Mouse (Mus musculus): ENCODE results near the gene Qsox2. TPM values are rescaled to one million over a fixed set of nuclear protein-coding genes. Genes with fewer than 3 reads are reported as not detected.
A peak's percentile ranks its signal among the peaks of the same experiment; 100 is the strongest.

Qsox2 gene
- polyA plus RNA-seq, 1 experiment from 2014 or later, result 4.3 TPM

GRCm38 (mm10) chr2:26184352-26184751 is 53.0 kb downstream of the Qsox2 start:
- no peak overlapping the region for H3K4me2 ChIP-seq (ENCODE audit: low read depth, low read length)
- H3K27ac ChIP-seq (ENCODE audit: low read length), result no peak overlapping the region
- no peak for ATAC-seq (ENCODE audit: low read depth)
- H3K27me3 ChIP-seq (ENCODE audit: control insufficient read depth, insufficient read depth, low read depth, low read length), result peaks cover 6% of the 10 kb centered on the region
- no peak overlapping the region for H3K9ac ChIP-seq (ENCODE audit: low read depth, low read length)
- H3K4me3 ChIP-seq (ENCODE audit: low read depth, low read length), result no peak overlapping the region
- peaks cover 3% of the 10 kb centered on the region for H3K4me1 ChIP-seq (ENCODE audit: control insufficient read depth, low read depth, low read length)
- 29% methylated on average over 3 of the region's 3 CpGs for WGBS (ENCODE audit: insufficient replicate concordance)
- H3K36me3 ChIP-seq (ENCODE audit: control insufficient read depth, insufficient read depth), result no peaks in the 10 kb centered on the region
- no peaks in the 10 kb centered on the region for H3K9me3 ChIP-seq (replicated peaks; ENCODE audit: control insufficient read depth, low read length)

GRCm38 (mm10) chr2:26182646-26183045 is 54.7 kb downstream of the Qsox2 start:
- no peak overlapping the region for H3K27ac ChIP-seq (ENCODE audit: low read length)
- H3K27me3 ChIP-seq (ENCODE audit: control insufficient read depth, insufficient read depth, low read depth, low read length), result peaks cover 6% of the 10 kb centered on the region
- 13% methylated on average over 6 of the region's 6 CpGs for WGBS (ENCODE audit: insufficient replicate concordance)

GRCm38 (mm10) chr2:26177189-26177588 is 60.1 kb downstream of the Qsox2 start:
- H3K9me3 ChIP-seq (replicated peaks; ENCODE audit: control insufficient read depth, low read length), result no peaks in the 10 kb centered on the region
- peak overlapping the region; percentile 18 for H3K27ac ChIP-seq (ENCODE audit: low read length)
- peaks cover 19% of the 10 kb centered on the region for H3K4me1 ChIP-seq (ENCODE audit: control insufficient read depth, low read depth, low read length)
- no peaks in the 10 kb centered on the region for H3K36me3 ChIP-seq (ENCODE audit: control insufficient read depth, insufficient read depth)
- WGBS (ENCODE audit: insufficient replicate concordance), result 49% methylated on average over 2 of the region's 2 CpGs
- no peak overlapping the region for H3K9ac ChIP-seq (ENCODE audit: low read depth, low read length)
- H3K4me2 ChIP-seq (ENCODE audit: low read depth, low read length), result peak overlapping the region; percentile 14; the same call in 1 of the 2 replicates
- ATAC-seq (ENCODE audit: low read depth), result peak; percentile 60
- peaks cover 7% of the 10 kb centered on the region for H3K27me3 ChIP-seq (ENCODE audit: control insufficient read depth, insufficient read depth, low read depth, low read length)
- H3K4me3 ChIP-seq (ENCODE audit: low read depth, low read length), result no peak overlapping the region

More at GRCm38 (mm10) chr2:26182646-26183045, 54.7 kb downstream of the Qsox2 start:
- H3K9ac ChIP-seq (ENCODE audit: low read depth, low read length), result no peak overlapping the region
- H3K36me3 ChIP-seq (ENCODE audit: control insufficient read depth, insufficient read depth), result no peaks in the 10 kb centered on the region
- no peak overlapping the region for H3K4me3 ChIP-seq (ENCODE audit: low read depth, low read length)
- ATAC-seq (ENCODE audit: low read depth), result no peak
- H3K4me2 ChIP-seq (ENCODE audit: low read depth, low read length), result no peak overlapping the region
- H3K9me3 ChIP-seq (replicated peaks; ENCODE audit: control insufficient read depth, low read length), result no peaks in the 10 kb centered on the region
- peaks cover under 1% of the 10 kb centered on the region; the same call in 1 of the 2 replicates for H3K4me1 ChIP-seq (ENCODE audit: control insufficient read depth, low read depth, low read length)

- Histone ChIP-seq H3K27me3 (ENCODE audit: control insufficient read depth, insufficient read depth, low read depth, low read length) (peaks cover 7% of the 10 kb centered on the region), H3K27ac (ENCODE audit: low read length) (peak overlapping the region; percentile 30), H3K9ac (ENCODE audit: low read depth, low read length) (no peak overlapping the region), H3K4me1 (ENCODE audit: control insufficient read depth, low read depth, low read length) (peaks cover 19% of the 10 kb centered on the region), H3K4me2 (ENCODE audit: low read depth, low read length) (peak overlapping the region; percentile 14), H3K36me3 (ENCODE audit: control insufficient read depth, insufficient read depth) (no peaks in the 10 kb centered on the region), H3K9me3 (replicated peaks; ENCODE audit: control insufficient read depth, low read length) (no peaks in the 10 kb centered on the region), H3K4me3 (ENCODE audit: low read depth, low read length) (no peak overlapping the region)
- ATAC-seq (ENCODE audit: low read depth), result peak; percentile 90
- 18% methylated on average over 5 of the region's 5 CpGs for WGBS (ENCODE audit: insufficient replicate concordance)
These were observed 60.6 kb downstream of the Qsox2 start for GRCm38 (mm10) chr2:26176731-26177130.

GRCm38 (mm10) chr2:26175191-26175590 is 62.1 kb downstream of the Qsox2 start:
- Histone ChIP-seq H3K27ac (ENCODE audit: low read length) (no peak overlapping the region), H3K4me3 (ENCODE audit: low read depth, low read length) (no peak overlapping the region), H3K27me3 (ENCODE audit: control insufficient read depth, insufficient read depth, low read depth, low read length) (peaks cover 7% of the 10 kb centered on the region), H3K36me3 (ENCODE audit: control insufficient read depth, insufficient read depth) (no peaks in the 10 kb centered on the region), H3K9ac (ENCODE audit: low read depth, low read length) (no peak overlapping the region), H3K9me3 (replicated peaks; ENCODE audit: control insufficient read depth, low read length) (no peaks in the 10 kb centered on the region), H3K4me2 (ENCODE audit: low read depth, low read length) (no peak overlapping the region), H3K4me1 (ENCODE audit: control insufficient read depth, low read depth, low read length) (peaks cover 19% of the 10 kb centered on the region)
- 48% methylated on average over 4 of the region's 4 CpGs for WGBS (ENCODE audit: insufficient replicate concordance)
- no peak for ATAC-seq (ENCODE audit: low read depth)

- no peak overlapping the region for H3K9ac ChIP-seq (ENCODE audit: low read depth, low read length)
- no peak overlapping the region for H3K4me3 ChIP-seq (ENCODE audit: low read depth, low read length)
- peaks cover 7% of the 10 kb centered on the region for H3K27me3 ChIP-seq (ENCODE audit: control insufficient read depth, insufficient read depth, low read depth, low read length)
- no peak overlapping the region for H3K4me2 ChIP-seq (ENCODE audit: low read depth, low read length)
- peaks cover 13% of the 10 kb centered on the region for H3K4me1 ChIP-seq (ENCODE audit: control insufficient read depth, low read depth, low read length)
- no peaks in the 10 kb centered on the region for H3K36me3 ChIP-seq (ENCODE audit: control insufficient read depth, insufficient read depth)
- ATAC-seq (ENCODE audit: low read depth), result no peak
- 58% methylated on average over 2 of the region's 2 CpGs for WGBS (ENCODE audit: insufficient replicate concordance)
- H3K27ac ChIP-seq (ENCODE audit: low read length), result no peak overlapping the region
- H3K9me3 ChIP-seq (replicated peaks; ENCODE audit: control insufficient read depth, low read length), result no peaks in the 10 kb centered on the region
These were observed 65.2 kb downstream of the Qsox2 start for GRCm38 (mm10) chr2:26172166-26172565.

GRCm38 (mm10) chr2:26170376-26170775 is 66.9 kb downstream of the Qsox2 start:
- no peaks in the 10 kb centered on the region for H3K4me1 ChIP-seq (ENCODE audit: control insufficient read depth, low read depth, low read length)
- no peaks in the 10 kb centered on the region for H3K9me3 ChIP-seq (replicated peaks; ENCODE audit: control insufficient read depth, low read length)
- H3K36me3 ChIP-seq (ENCODE audit: control insufficient read depth, insufficient read depth), result no peaks in the 10 kb centered on the region
- H3K9ac ChIP-seq (ENCODE audit: low read depth, low read length), result no peak overlapping the region
- H3K4me2 ChIP-seq (ENCODE audit: low read depth, low read length), result no peak overlapping the region
- H3K4me3 ChIP-seq (ENCODE audit: low read depth, low read length), result no peak overlapping the region
- 35% methylated on average over 2 of the region's 2 CpGs for WGBS (ENCODE audit: insufficient replicate concordance)
- H3K27me3 ChIP-seq (ENCODE audit: control insufficient read depth, insufficient read depth, low read depth, low read length), result peaks cover 2% of the 10 kb centered on the region
- no peak overlapping the region for H3K27ac ChIP-seq (ENCODE audit: low read length)
- ATAC-seq (ENCODE audit: low read depth), result no peak

- H3K4me3 ChIP-seq (ENCODE audit: low read depth, low read length), result no peak overlapping the region
- no peaks in the 10 kb centered on the region for H3K4me1 ChIP-seq (ENCODE audit: control insufficient read depth, low read depth, low read length)
- no peaks in the 10 kb centered on the region; the same call in 1 of the 2 replicates for H3K27me3 ChIP-seq (ENCODE audit: control insufficient read depth, insufficient read depth, low read depth, low read length)
- H3K9ac ChIP-seq (ENCODE audit: low read depth, low read length), result no peak overlapping the region
- no peak for ATAC-seq (ENCODE audit: low read depth)
- H3K36me3 ChIP-seq (ENCODE audit: control insufficient read depth, insufficient read depth), result no peaks in the 10 kb centered on the region
- 34% methylated on average over 11 of the region's 11 CpGs for WGBS (ENCODE audit: insufficient replicate concordance)
- no peak overlapping the region for H3K27ac ChIP-seq (ENCODE audit: low read length)
- H3K9me3 ChIP-seq (replicated peaks; ENCODE audit: control insufficient read depth, low read length), result no peaks in the 10 kb centered on the region
- H3K4me2 ChIP-seq (ENCODE audit: low read depth, low read length), result no peak overlapping the region
These were observed 68.3 kb downstream of the Qsox2 start for GRCm38 (mm10) chr2:26168843-26169579.

GRCm38 (mm10) chr2:26166890-26167289 is 70.4 kb downstream of the Qsox2 start:
- Histone ChIP-seq H3K27me3 (ENCODE audit: control insufficient read depth, insufficient read depth, low read depth, low read length) (no peaks in the 10 kb centered on the region; the same call in 1 of the 2 replicates), H3K4me1 (ENCODE audit: control insufficient read depth, low read depth, low read length) (no peaks in the 10 kb centered on the region), H3K9ac (ENCODE audit: low read depth, low read length) (no peak overlapping the region), H3K4me2 (ENCODE audit: low read depth, low read length) (no peak overlapping the region), H3K4me3 (ENCODE audit: low read depth, low read length) (no peak overlapping the region), H3K9me3 (replicated peaks; ENCODE audit: control insufficient read depth, low read length) (no peaks in the 10 kb centered on the region), H3K27ac (ENCODE audit: low read length) (no peak overlapping the region), H3K36me3 (ENCODE audit: control insufficient read depth, insufficient read depth) (no peaks in the 10 kb centered on the region)
- ATAC-seq (ENCODE audit: low read depth), result no peak
- 59% methylated on average over 3 of the region's 3 CpGs for WGBS (ENCODE audit: insufficient replicate concordance)
